Mouse (Mus musculus): ENCODE measurements around the gene Tgm4. TPM values are rescaled to one million over a fixed set of nuclear protein-coding genes. Genes with fewer than 3 reads are reported as not detected.

Gene Tgm4
- 1 to 10 TPM; 1.3 to 1.4 TPM for total RNA-seq (2021)
- long read RNA-seq, experiment 1, partial matches to known transcripts: 0 of 1 reads
- long read RNA-seq, experiment 1, other reads (novel, unspliced or antisense): 1 of 1 reads
- long read RNA-seq, experiment 2, partial matches to known transcripts: 0 of 1 reads
- long read RNA-seq, experiment 2, other reads (novel, unspliced or antisense): 1 of 1 reads

DNA sequence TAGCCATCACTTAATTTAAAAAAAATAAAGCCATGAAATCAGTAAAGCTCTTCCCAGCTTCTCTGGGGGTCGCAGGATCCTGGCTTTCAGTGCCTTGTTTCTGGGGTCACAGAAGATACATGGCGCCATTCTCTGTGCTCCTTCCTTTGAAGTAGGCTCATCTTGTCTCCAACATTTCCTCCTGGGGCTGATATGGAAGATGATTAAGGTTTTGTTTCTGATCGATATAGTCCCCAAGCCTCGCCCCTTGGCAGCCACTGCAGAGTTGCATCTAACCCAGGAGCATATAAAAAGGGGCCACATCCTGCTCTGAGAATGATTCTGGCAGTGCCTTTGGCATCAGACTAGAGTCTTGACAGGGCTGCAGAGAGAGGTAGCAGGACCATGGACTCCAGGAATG is at the start of gene Tgm4:
TSS of gene Tgm4 (plus strand) at position 301 of the 400 bp plus-strand sequence.
- no peak for DNase-seq (ENCODE audit: low spot score in 2 of 2)

DNA sequence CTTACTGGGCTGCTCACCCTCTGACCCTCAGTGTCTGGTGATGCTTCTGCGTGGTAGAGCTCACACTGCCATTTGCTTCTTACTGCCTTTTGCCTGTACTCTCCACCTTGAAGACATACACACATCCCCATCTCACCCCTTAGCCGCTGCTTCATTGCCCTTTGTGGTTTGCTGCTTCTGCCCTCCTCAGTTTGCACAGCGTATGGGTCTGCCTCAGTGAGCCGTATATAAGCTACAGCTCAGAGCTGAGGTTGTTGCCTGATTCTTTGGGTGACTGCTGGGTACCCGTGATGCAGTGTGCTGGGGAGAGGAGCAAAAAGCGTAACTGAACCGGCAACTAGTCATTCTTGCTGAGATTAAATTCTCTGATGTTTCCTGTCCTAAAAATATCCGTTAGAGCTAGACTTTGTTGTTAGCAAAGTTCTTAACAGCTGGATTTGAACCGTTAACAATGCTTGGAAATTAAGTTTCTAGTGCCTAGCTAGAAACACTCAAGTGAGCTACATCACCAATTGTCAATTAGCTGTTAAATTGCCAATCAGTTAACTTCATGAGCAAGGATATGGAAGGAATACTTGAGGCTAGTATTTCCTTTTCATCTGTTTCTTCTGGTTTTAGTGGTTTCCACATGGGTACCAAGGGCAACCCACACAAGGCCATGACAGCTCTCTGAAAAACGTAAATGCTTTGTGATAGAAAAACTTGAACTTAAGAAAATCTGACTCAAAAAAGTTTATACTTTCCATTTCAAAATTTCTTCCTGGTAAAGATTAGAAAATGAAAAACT is 35.9 kb upstream of the Tgm4 start:
- no peak for DNase-seq (ENCODE audit: low spot score in 2 of 2)

DNA sequence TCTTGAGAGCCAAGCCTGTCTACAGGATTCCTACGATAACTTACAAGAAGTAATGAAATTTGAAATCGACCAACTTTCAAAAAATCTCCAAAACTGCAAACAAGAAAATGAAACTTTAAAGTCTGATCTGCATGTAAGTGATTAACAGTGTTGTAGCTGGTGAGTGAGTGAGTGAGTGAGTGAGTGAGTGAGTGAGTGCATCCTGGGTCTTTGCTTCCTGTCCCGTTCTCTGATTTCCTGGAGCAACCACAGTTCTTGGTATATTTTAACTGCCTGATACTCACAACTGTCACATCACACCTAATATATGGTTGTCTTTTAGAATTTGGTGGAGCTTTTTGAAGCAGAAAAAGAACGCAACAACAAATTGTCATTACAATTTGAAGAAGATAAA is 35.3 kb upstream of the Tgm4 start:
- DNase-seq (ENCODE audit: low spot score in 2 of 2): no peak

DNA sequence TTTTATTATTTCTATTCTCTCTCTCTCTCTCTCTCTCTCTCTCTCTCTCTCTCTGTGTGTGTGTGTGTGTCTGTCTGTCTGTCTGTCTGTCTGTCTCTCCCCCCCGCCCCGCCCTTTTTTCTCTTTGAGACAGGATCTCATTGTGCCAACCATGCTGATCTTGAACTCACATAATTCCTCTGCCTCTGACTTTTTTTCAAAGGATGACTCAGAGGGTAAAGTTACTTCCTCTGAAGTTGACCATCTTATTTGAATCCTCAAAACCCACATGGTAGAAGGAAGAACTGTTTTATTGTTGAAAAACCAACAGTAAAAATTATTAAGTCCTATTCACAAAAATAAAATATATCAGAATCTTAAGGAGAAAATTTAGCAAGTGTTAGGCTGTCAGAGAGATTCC is 29.8 kb upstream of the Tgm4 start:
- DNase-seq (ENCODE audit: low spot score in 2 of 2): no peak

DNA sequence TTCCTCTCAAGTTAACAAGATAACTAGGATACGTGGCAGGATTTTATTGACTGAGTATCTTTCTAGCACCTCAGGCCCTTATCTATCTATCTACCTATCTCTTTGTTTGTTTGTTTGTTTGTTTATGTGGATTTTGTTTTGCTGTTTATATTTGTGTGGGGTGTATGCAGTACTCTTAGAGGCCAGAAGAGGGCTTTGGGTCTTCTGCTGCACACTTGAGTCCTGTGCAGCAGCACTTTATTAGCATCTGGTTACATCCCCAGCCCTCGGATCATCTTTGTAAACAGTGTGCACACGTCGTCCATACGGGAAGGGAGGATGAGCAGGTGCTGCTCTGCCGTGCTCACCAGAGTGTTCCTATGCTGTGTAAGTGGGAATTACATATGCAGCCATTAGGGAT is 28.5 kb upstream of the Tgm4 start:
- no peak for DNase-seq (ENCODE audit: low spot score in 2 of 2)

DNA sequence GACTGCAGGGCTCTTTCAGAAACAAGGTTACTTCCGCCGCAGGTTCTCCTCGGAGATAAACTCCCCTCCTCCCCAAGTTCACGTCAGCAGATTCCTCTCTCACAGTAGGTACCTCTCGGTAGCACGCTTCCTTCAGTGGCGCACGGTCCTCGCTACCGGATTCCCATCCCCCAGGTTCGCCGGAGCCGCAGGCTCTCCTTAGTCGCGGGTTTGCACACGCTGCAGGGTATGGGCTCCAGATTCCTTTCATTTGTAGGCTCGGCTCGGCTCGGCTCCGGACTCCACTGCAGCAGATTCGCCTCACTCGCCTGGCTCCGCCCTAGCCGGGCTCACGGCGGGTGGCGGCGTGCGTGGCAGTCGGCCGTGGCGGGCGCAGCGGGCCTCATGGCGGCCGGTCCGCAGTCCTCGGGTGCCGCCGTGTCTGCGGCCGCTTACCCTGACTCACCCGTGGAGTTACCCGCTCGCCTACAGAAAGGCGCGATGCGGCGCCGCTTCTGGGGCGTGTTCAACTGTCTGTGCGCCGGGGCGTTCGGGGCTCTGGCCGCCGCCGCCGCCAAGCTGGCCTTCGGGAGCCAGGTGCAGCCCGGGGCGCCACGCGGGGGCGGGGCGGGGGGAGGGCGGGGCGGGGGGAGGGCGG is 13.4 kb upstream of the Tgm4 start, which contains the start of gene Tmem42:
TSS of gene Tmem42 (plus strand) at position 332 of the 637 bp plus-strand sequence.
- peak; percentile 74 to 76 for DNase-seq (ENCODE audit: low spot score in 2 of 2)

DNA sequence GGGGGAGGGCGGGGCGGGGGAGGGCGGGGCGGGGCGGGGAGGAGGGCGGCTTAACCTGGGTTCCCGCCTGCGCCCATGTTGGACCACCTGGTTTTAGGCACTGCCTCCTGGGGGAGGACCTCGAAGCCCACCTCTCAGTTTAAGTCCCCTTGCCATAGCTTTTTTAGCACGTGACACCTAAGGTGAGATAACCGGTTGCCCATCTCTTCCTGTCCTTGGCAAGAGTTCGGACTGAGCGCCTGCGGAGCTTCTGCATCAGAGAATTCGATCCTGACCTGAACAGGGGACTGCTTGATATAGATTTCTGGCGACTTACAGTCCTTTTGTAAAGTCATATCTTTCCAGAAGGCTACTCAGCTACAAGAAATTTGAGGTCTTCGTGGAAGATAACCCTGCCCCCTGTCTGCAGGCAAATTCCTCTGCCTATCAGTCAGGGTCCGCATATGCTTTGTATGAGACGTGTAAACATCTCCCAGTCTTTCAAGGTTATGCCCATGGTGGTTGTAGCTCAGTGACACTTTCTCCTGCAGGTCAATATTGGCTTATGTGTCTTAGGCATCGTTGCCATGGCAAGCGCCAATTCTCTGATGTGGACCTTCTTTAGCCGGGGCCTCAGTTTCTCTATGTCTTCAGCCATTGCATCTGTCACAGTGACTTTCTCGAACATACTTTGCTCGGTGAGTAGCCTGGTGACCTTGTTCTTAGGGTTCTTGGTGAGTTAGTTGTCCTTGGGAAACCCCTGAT is 12.7 kb upstream of the Tgm4 start:
- DNase-seq (ENCODE audit: low spot score in 2 of 2): no peak

DNA sequence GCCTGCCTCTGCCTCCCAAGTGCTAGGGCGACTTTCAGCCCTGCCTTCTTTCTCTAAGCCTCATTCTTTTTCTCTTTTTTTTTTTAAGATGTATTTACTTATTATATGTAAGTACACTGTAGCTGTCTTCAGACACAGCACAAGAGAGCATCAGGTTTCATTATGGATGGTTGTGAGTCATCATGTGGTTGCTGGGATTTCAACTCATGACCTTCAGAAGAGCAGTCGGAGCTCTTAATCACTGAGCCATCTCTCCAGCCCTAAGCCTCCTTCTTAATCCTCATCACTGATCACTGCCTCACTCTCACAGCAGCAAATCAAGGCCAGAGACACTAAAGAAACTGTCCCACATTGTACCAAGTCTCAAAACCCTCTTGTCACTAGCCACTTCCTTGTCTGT is 10.3 kb upstream of the Tgm4 start:
- DNase-seq (ENCODE audit: low spot score in 2 of 2): no peak

DNA sequence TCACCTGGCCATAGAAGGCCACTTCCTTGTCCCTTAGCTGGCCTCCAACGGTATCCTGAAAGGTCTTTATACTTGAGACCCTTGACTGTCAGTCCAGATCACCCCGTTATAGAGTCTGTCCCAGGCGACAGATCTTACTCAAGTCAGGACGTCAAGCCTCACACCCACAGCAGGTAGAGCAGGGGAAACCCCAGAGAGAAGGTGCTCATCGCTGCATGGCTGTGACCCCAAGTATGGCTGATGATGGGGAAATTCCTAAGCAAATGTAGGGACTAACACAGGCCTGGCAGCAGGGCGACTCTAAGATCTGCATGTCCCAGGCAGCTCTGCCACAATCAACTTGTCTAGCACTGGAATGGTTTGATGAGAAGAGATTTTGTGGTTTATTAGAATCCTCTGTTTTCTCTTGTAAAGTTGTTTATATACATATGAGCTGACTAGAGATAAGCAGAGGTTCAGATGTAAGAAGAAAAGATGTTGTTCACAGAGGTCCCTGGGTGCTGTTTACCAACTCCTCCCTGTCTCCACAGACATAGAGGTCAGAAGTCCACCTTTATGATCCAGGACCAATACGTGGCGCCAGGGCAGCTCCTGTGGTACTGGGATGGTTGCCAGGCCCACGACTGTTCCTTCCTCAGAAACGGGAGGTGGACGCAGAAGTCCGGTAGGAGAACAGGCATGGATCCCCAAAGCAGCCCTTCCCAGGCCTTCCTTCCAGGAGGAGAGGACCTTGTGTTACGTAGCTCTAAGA is 2.9 kb upstream of the Tgm4 start:
- DNase-seq (ENCODE audit: low spot score in 2 of 2): no peak

DNA sequence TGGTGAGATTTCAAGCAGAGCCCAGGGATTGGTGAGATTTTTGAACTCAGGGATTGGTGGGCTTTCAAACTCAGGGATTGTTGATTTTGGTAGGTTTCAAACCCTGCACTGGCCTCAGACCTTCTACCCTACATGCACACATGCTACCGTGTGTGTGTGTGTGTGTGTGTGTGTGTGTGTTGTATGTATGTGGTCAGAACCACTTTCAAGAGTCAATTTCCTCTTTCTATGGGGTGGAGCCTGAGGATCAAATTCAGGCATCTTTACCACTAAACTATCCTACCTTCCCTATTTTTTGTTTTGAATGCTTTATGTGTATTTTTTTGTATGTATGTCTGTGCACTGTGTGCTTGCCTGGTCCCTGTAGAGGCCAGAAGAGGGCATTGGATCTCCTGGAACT is 13.1 kb downstream of the Tgm4 start:
- DNase-seq (ENCODE audit: low spot score in 2 of 2): no peak

DNA sequence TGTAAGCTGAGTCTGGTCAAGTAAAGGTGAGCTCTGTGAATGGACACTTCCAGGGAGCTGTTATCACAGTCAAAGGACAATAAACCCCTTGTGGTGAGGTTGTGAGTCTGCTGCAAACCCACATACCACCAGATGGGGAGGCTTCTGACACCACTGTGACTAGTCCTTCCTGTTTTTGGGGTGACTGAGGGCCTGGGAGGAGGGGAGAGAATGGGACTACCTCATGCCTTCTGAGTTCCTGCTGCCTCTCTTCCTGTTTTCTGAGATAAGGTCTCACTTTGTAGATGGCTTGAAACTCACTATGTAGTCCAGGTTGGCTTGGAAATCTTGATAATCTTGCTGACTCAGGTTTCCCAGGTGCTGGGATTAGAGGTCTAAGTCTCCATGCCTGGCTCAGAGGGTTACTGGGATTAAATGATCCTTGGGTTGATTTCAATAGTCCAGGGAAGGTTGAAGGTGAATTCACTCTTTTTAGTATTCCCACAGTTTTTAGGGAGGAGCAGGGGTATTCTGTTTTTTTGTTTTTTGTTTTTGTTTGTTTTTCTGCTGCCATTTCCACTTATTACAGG is 24.3 kb downstream of the Tgm4 start:
- no peak for DNase-seq (ENCODE audit: low spot score in 2 of 2)

DNA sequence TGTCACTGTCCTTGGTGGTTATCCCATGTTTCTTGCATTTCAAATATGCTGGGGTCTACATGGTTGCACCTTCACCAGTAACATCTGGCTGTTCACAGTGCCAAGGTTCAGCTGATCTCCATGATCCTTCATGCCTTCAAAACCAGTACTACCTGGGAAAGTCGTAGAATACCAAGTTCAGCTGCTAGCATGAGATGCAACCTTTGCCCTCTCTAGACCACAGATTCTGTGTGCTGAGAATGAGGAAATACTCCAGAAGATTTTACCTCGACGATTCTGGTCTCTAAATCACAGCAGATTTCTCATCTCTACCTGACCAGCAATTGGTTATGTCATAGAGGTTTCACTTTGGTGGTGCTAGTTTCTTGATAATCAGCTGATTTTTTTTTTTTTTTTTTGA is 25.6 kb downstream of the Tgm4 start:
- DNase-seq (ENCODE audit: low spot score in 2 of 2): no peak

DNA sequence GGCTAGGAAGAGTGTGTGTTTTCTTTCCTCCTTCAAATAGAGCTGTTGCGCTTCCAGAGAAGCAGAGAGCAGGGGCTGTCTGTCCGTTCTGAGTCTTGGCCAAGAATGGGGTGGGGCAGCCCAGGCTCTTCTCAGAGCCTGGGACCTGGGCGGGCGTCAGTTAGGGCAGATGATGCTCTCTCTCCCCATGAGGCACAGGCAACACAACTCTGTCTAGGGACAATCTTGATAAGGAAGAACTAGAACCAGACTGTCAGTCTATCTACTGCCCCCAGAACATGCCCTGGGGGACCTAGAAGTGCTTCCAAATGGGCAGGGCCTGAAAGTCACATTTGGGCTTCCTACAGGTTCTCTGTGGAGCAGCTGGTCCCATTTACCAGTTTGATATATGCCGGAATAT is 44.6 kb downstream of the Tgm4 start:
- no peak for DNase-seq (ENCODE audit: low spot score in 2 of 2)

DNA sequence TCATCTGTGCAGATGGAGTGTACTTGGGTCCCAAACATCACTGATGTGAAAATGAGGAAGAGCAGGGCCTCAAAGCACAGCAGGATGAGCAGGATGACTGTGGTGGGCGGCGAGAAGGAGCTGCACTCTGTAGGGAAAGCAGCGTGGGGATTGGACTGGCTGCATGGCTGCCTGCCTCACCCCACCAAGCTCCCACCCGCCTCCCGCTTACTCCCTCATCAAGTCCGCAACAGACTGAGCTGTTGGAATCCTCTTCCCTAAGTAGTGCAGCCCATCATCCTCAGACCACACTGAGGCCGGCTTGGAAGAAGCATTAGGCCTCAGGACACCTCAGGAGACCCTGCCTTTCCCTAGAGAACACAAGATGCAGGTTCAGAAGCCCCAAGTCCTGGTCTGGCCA is 45.8 kb downstream of the Tgm4 start:
- no peak for DNase-seq (ENCODE audit: low spot score in 2 of 2)

DNA sequence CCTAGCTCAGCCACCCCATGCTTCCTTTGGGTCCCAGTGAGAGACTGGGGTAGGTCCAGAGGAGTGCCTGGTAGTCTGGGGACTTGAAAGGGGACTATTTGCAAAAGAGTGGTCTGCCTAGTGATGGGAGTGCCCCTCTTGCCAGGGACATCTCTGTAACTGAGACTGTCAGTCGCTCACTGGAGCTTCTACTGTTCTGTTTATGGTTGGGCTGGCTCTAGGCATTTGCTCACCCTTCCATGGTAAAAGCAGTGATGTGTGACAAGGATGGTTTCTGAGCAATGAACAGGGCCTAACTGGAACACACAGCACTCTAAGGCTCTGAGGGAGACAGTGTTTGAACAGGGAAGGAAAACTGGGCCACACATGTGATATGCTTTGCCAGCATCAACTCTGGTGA is 46.3 kb downstream of the Tgm4 start:
- no peak for DNase-seq (ENCODE audit: low spot score in 2 of 2)

DNA sequence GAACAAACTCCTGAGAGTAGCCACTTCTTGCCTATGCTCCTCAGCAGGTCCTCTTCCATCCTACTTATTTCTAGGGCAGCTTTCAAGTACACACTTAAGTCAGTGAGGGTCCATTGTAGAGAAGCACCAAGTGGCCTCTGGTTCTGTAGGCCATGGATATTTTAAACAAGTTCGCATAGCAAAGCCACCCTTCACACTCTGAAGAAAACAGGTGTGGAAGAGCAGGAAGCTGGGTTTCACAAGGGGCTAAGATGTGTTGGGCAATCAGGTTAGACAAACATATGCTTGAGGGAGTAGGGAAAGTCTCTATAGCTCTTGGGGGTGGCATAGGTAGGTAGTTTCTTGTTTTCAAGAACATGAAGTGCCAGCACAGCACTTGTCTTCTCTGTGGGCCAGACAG is 50.8 kb downstream of the Tgm4 start:
- DNase-seq (ENCODE audit: low spot score in 2 of 2): no peak

DNA sequence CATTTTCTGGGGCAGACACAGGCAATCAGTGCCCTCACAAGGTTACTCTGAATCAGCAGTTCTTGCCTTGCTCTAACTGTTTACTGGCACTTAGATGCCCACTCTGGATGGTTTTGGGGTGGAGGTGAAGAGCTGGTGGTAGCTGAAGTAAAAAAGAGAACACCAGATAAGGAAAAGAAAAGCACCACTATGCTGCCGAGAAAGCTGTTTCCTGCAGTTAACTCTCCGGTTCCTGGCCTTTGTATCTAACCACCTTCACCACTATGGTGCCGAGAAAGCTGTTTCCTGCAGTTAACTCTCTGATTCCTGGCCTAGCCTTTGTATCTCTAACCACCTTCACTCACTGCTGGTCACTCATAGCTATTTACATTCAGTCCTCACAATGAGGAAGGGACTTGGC is 53.0 kb downstream of the Tgm4 start:
- no peak for DNase-seq (ENCODE audit: low spot score in 2 of 2)

DNA sequence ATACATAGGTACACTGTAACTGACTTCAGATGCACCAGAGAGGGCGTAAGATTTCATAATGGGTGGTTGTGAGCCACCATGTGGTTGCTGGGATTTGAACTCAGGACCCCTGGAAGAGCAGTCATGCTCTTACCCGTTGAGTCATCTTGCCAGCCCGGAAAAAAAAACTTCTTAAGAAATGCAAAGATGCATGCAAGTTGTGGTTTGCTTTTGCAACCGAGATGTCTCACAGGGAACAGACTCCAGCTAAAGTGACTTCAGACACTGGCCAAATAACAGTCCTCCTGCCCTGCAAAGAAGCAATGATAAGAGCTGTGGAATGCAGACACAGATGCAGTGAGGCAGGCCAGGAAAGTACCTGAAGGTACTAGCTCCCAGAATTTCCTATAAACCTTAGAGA is 56.3 kb downstream of the Tgm4 start:
- no peak for DNase-seq (ENCODE audit: low spot score in 2 of 2)

DNA sequence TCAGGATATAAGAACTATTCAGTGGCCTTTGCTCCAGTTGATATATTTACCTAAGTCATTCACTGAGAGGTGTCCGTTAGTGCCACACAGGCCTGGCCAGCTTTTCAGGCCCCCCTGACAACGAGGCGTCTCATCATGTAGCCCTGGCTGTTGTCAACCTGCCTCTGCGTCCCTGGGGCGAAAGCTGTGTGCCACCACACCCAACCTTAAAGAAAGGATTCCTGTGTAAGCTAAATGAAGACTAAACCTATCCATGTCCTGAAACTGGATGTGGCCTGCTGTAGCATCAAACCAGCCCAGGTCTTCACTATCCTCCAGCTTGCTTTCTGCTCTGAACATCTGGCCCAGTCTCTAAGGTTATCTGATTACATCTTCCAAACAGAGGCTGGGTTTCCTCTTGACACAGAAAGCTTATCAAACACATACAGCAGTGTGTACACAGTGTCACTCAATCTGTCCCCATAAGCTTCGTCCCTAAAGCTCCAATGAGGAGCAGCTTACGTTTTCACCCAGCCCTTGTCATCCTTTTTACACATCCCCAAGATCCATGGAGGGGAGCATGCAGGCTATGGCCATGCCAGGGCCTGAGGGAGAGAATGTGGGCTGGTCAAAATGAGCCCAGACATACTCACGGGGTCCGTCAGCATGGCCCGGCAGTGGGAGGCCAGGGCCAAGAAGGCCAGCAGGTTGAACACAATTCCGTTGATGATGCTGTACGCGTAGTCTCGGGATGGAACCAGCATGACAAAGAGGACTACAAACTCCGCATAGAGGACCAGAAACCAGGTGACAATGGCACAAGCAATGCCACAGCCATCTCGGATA is 65.3 kb downstream of the Tgm4 start:
- DNase-seq (ENCODE audit: low spot score in 2 of 2): no peak

DNA sequence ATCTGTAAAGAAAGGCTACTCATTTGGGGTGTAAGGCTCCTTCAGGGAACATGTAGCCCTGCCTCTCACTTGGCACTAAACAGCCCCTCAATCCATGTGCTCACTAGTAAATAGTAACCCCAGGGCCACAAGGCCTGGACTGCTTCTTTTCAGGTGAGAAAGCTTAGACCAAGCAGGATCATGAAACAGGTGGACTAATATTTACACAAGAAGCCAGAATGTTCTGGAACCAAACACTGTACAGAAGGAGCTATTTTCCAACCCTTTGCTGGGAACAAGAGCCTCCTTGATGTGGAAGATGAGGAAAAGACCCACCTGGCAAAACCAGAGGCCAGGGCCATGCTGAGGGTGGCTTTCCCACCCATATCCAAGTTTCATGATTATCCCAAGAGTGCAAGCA is 68.9 kb downstream of the Tgm4 start:
- DNase-seq (ENCODE audit: low spot score in 2 of 2): no peak

All from adrenal gland, postnatal 4 days (tissue).